Mouse (Mus musculus) midbrain, embryonic 14.5 days (tissue): ENCODE measurements around the gene Cfd. TPM values are rescaled to one million over a fixed set of nuclear protein-coding genes. Genes with fewer than 3 reads are reported as not detected.
A peak's percentile ranks its signal among the peaks of the same experiment; 100 is the strongest.

Experiments used
- ATAC-seq: fragments of 200-750 bp; cut with Nextera tagmentation; 2 replicates; pipeline ENCODE4 v1.8.0; 2017; ENCODE audit warnings: moderate number of reproducible peaks, moderate library complexity; ENCODE audit not compliant: low FRiP score, low TSS enrichment
- DNase-seq: peaks from one replicate; pipeline ENCODE4 v3.0.0-alpha.2; 2015
- H3K27ac ChIP-seq: fragments of 300-500 bp; sonication (generic); replicated peaks from 2 replicates; pipeline ENCODE4 v1.5.1; 2014; ENCODE audit warnings: mild to moderate bottlenecking, low read depth, low read length, moderate library complexity
- H3K27me3 ChIP-seq: fragments of 300-500 bp; sonication (generic); 2 replicates; pipeline ENCODE4 v1.6.1; 2014; ENCODE audit warnings: low read length, control low read depth, mixed read lengths; ENCODE audit not compliant: control insufficient read depth, insufficient read depth
- H3K36me3 ChIP-seq: fragments of 300-500 bp; sonication (generic); 2 replicates; pipeline ENCODE4 v1.6.1; 2014; ENCODE audit warnings: low read length, control low read depth; ENCODE audit not compliant: control insufficient read depth, insufficient read depth
- H3K4me1 ChIP-seq: fragments of 300-500 bp; sonication (generic); 2 replicates; pipeline ENCODE4 v1.6.1; 2014; ENCODE audit warnings: mild to moderate bottlenecking, antibody characterized with exemption, low read length, control low read depth; ENCODE audit not compliant: control insufficient read depth, insufficient read depth
- H3K4me2 ChIP-seq: fragments of 300-500 bp; sonication (generic); 2 replicates; pipeline ENCODE4 v1.6.1; 2014; ENCODE audit warnings: mild to moderate bottlenecking, low read length, moderate library complexity
- H3K4me3 ChIP-seq: fragments of 300-500 bp; sonication (generic); replicated peaks from 2 replicates; pipeline ENCODE4 v1.5.1; 2014; ENCODE audit warnings: low read depth, low read length
- H3K9ac ChIP-seq: fragments of 300-500 bp; sonication (generic); replicated peaks from 2 replicates; pipeline ENCODE4 v1.6.1; 2014; ENCODE audit warnings: mild to moderate bottlenecking, low read length, moderate library complexity
- H3K9me3 ChIP-seq: fragments of 300-500 bp; sonication (generic); 2 replicates; pipeline ENCODE4 v1.6.1; 2016; ENCODE audit warnings: low read length, control low read depth, mixed read lengths; ENCODE audit not compliant: control insufficient read depth
- WGBS: fragments of 180-500 bp; shearing (Covaris S2); extraction: QIAGEN DNeasy Blood & Tissue Kit; methylation state at CpG from one replicate; pipeline ENCODE4 v1.1.7; 2014; 5-methylcytosine and 5-hydroxymethylcytosine counted together
- polyA plus RNA-seq: library from polyadenylated mRNA; unstranded; fragments of >200 nt; fragmentation: Nextera tagmentation; extraction: Ambion mirVana; gene quantifications from 2 replicates; pipeline ENCODE4 v1.2.1, GENCODE M21; 2014

Cfd gene
- polyA plus RNA-seq, 1 experiment from 2014 or later = not detected

DNA sequence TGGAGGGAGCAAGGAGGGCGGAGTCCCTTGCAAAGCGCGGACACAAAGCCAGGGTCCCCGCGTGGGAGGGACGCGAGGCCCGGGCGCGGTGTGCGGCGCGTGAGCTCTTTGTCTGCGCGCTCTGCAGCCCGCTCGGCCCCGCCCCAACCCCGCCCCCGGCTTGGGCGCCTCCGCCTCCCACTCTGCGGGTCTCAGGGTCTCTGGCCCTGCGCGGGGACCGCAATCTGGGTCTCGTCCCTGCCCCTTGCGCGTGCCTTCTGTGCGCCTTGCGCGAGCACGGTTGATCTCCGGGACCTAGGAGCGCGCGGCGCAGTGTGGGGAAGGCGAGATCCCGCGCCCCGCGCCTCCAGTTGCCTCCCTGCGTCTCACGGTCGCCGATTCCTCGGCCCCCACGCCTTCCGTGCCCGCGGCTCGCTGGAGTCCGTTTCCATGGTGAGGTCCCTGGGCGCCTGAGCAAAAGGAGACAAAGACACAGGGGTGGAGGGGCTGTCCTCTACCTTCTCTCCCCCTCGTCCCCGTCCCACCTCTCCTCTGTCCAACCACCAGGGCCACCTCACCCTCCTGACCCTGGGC lies 16.3 kb upstream of the Cfd start, which contains the start of the genes Prtn3 and Plppr3:
Gene Prtn3, plus strand, starts transcription at position 187 of the 573 bp plus-strand sequence.
Gene Plppr3, minus strand, starts transcription at position 345 of the 573 bp plus-strand sequence.
- Histone ChIP-seq H3K36me3 (peaks cover 22% of the 10 kb centered on the region), H3K27ac (peak within 1 kb of the TSS; percentile 97), H3K9ac (peak within 1 kb of the TSS; percentile 94), H3K4me3 (peak within 1 kb of the TSS; percentile 89), H3K27me3 (no peaks in the 10 kb centered on the region), H3K9me3 (no peaks in the 10 kb centered on the region), H3K4me1 (peaks cover 24% of the 10 kb centered on the region), H3K4me2 (peak within 1 kb of the TSS; percentile 97)
- WGBS = under 1% methylated on average over 57 of the region's 57 CpGs
- DNase-seq (peak; percentile 95), ATAC-seq (peak; percentile 88)

GRCm38 (mm10) chr10:79877174-79877573 lies 13.5 kb upstream of the Cfd start:
- Histone ChIP-seq H3K27ac (no peak overlapping the region), H3K4me2 (no peak overlapping the region), H3K4me3 (no peak overlapping the region), H3K9ac (no peak overlapping the region), H3K9me3 (no peaks in the 10 kb centered on the region), H3K4me1 (peaks cover 15% of the 10 kb centered on the region), H3K36me3 (no peaks in the 10 kb centered on the region), H3K27me3 (no peaks in the 10 kb centered on the region)
- DNase-seq = no peak
- no peak for ATAC-seq
- 55% methylated on average over 1 of the region's 1 CpGs for whole genome bisulfite sequencing

DNA sequence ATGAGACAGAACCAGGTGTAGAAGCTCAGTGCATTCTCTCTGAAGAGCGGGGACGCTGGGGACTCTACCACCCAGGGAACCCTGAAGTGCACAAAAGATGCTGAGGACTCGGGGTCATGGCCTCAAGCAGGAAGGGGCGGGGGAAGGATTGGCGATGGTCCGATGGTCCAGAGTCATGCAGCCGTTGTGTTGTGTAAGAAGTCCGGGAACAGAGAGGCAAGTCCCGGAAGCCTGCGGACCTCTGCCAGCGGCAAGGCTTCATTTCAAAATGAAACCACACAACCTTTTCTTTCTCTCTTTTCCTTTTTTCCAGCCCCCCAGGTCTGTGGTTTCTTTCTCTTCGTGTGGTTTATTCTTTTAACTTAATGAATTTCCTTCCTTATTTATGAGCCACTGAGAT lies 12.9 kb upstream of the Cfd start:
- Histone ChIP-seq H3K9ac (no peak overlapping the region), H3K4me1 (peaks cover 11% of the 10 kb centered on the region), H3K9me3 (no peaks in the 10 kb centered on the region), H3K27ac (no peak overlapping the region), H3K4me3 (no peak overlapping the region), H3K4me2 (no peak overlapping the region), H3K27me3 (no peaks in the 10 kb centered on the region), H3K36me3 (no peaks in the 10 kb centered on the region)
- 26% methylated on average over 12 of the region's 12 CpGs for WGBS
- DNase-seq (no peak), ATAC-seq (no peak)

- no peak overlapping the region for H3K9ac ChIP-seq
- H3K4me1 ChIP-seq = peaks cover 7% of the 10 kb centered on the region
- no peak for ATAC-seq
- no peaks in the 10 kb centered on the region; the same call in 1 of the 2 replicates for H3K27me3 ChIP-seq
- WGBS = 60% methylated on average over 3 of the region's 3 CpGs
- no peaks in the 10 kb centered on the region for H3K36me3 ChIP-seq
- H3K4me3 ChIP-seq = no peak overlapping the region
- H3K4me2 ChIP-seq = no peak overlapping the region
- no peaks in the 10 kb centered on the region for H3K9me3 ChIP-seq
- H3K27ac ChIP-seq = no peak overlapping the region
- DNase-seq = no peak
Observed at GRCm38 (mm10) chr10:79879527-79879926, 11.1 kb upstream of the Cfd start.

GRCm38 (mm10) chr10:79880721-79881120 lies 9.9 kb upstream of the Cfd start:
- no peaks in the 10 kb centered on the region for H3K9me3 ChIP-seq
- WGBS = 16% methylated on average over 9 of the region's 9 CpGs
- no peaks in the 10 kb centered on the region for H3K4me1 ChIP-seq
- H3K4me3 ChIP-seq = no peak overlapping the region
- H3K4me2 ChIP-seq = no peak overlapping the region
- no peak overlapping the region for H3K9ac ChIP-seq
- no peak overlapping the region for H3K27ac ChIP-seq
- DNase-seq (no peak), ATAC-seq (no peak)
- H3K36me3 ChIP-seq = no peaks in the 10 kb centered on the region
- H3K27me3 ChIP-seq = no peaks in the 10 kb centered on the region; the same call in 1 of the 2 replicates

GRCm38 (mm10) chr10:79881981-79882380 lies 8.7 kb upstream of the Cfd start:
- no peaks in the 10 kb centered on the region for H3K36me3 ChIP-seq
- no peak overlapping the region for H3K9ac ChIP-seq
- H3K4me2 ChIP-seq = peak overlapping the region; percentile 29

DNA sequence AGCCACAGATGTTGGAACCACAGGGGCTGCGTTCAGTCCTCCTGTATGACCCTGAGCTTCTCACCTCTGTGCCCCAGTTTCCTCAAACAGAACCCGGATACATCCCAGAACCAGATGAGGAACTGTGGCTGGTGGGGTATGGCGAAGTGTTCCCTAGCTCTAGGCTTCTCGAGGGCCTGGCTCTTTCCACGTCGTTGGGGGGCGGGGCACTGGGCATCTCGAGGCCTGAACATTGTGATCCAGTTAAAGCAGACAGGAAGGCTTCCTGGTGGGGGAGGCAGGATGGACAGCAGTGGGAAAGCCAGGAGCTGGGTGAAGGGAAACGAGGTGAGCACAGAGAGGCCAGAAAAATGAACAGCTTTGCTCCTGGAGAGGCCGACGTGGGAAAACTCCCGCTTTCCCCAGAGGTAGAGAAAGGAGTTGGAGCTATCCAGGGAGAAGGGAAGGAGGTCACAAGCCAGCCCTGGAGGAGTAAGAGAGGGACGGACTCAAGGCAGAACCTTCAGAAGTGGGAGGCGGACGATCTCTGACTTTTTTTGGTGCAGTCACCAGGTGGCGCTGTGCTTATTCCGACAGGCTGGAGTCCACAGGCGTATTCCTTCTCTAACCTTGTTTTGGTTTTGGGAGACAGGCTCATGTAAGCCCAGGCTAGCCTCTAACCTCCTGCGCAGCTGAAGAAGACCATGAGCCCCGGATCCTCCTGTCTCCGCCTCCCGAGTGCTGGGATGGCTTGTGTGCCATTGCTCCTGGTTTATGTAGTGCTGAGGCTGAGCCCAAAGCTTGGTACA lies 7.2 kb upstream of the Cfd start:
- DNase-seq (peak; percentile 88), ATAC-seq (0 out of 2 replicates have a peak, but pooled peaks have one; percentile 32)
- no peaks in the 10 kb centered on the region for H3K4me1 ChIP-seq
- H3K4me3 ChIP-seq = no peak overlapping the region
- no peaks in the 10 kb centered on the region for H3K9me3 ChIP-seq
- 14% methylated on average over 22 of the region's 22 CpGs for WGBS
- H3K9ac ChIP-seq = no peak overlapping the region
- no peaks in the 10 kb centered on the region; the same call in 1 of the 2 replicates for H3K27me3 ChIP-seq
- H3K4me2 ChIP-seq = no peak overlapping the region
- H3K36me3 ChIP-seq = no peaks in the 10 kb centered on the region
- H3K27ac ChIP-seq = no peak overlapping the region

More at GRCm38 (mm10) chr10:79881981-79882380, 8.7 kb upstream of the Cfd start:
- no peaks in the 10 kb centered on the region for H3K4me1 ChIP-seq
- no peak for DNase-seq
- H3K27me3 ChIP-seq = no peaks in the 10 kb centered on the region; the same call in 1 of the 2 replicates
- H3K9me3 ChIP-seq = no peaks in the 10 kb centered on the region
- H3K4me3 ChIP-seq = no peak overlapping the region
- WGBS = 5% methylated on average over 22 of the region's 22 CpGs
- H3K27ac ChIP-seq = no peak overlapping the region
- ATAC-seq = no peak

GRCm38 (mm10) chr10:79884446-79884845 lies 6.2 kb upstream of the Cfd start:
- H3K4me2 ChIP-seq = no peak overlapping the region
- ATAC-seq = no peak

More at GRCm38 (mm10) chr10:79884446-79884845, 6.2 kb upstream of the Cfd start:
- Histone ChIP-seq H3K27ac (no peak overlapping the region), H3K4me3 (no peak overlapping the region), H3K9ac (no peak overlapping the region), H3K36me3 (no peaks in the 10 kb centered on the region), H3K9me3 (no peaks in the 10 kb centered on the region), H3K27me3 (no peaks in the 10 kb centered on the region; the same call in 1 of the 2 replicates), H3K4me1 (no peaks in the 10 kb centered on the region)
- 65% methylated on average over 4 of the region's 4 CpGs for WGBS
- DNase-seq = no peak
